Mouse (Mus musculus) midbrain, embryonic 12.5 days (tissue): Measurements from ENCODE around the gene Fastkd2. TPM values are rescaled to one million over a fixed set of nuclear protein-coding genes. Genes with fewer than 3 reads are reported as not detected.
A peak's percentile ranks its signal among the peaks of the same experiment; 100 is the strongest.

Experiments
- ATAC-seq: fragments of 200-750 bp; cut with Nextera tagmentation; 2 replicates; pipeline ENCODE4 v1.8.0; 2017; ENCODE audit warnings: low read depth, moderate TSS enrichment, moderate library complexity; ENCODE audit not compliant: low FRiP score
- H3K27ac ChIP-seq: fragments of 300-500 bp; sonication (generic); replicated peaks from 2 replicates; pipeline ENCODE4 v1.5.1; 2016; ENCODE audit warnings: mild to moderate bottlenecking
- H3K27me3 ChIP-seq: fragments of 300-500 bp; sonication (generic); 2 replicates; pipeline ENCODE4 v1.6.1; 2016; ENCODE audit warnings: mild to moderate bottlenecking
- H3K36me3 ChIP-seq: fragments of 300-500 bp; sonication (generic); 2 replicates; pipeline ENCODE4 v1.6.1; 2016
- H3K4me1 ChIP-seq: fragments of 300-500 bp; sonication (generic); 2 replicates; pipeline ENCODE4 v1.6.1; 2016
- H3K4me2 ChIP-seq: fragments of 300-500 bp; sonication (generic); replicated peaks from 2 replicates; pipeline ENCODE4 v1.6.1; 2016; ENCODE audit warnings: mild to moderate bottlenecking, moderate library complexity
- H3K4me3 ChIP-seq: fragments of 300-500 bp; sonication (generic); 2 replicates; pipeline ENCODE4 v1.5.1; 2016; ENCODE audit warnings: mild to moderate bottlenecking
- H3K9ac ChIP-seq: fragments of 300-500 bp; sonication (generic); replicated peaks from 2 replicates; pipeline ENCODE4 v1.6.1; 2016; ENCODE audit warnings: mild to moderate bottlenecking, moderate library complexity
- H3K9me3 ChIP-seq: fragments of 300-500 bp; sonication (generic); 2 replicates; pipeline ENCODE4 v1.6.1; 2016; ENCODE audit warnings: mild to moderate bottlenecking
- WGBS: fragments of 180-500 bp; shearing (Covaris S2); methylation state at CpG from one replicate; pipeline ENCODE4 v1.1.7; 2016; 5-methylcytosine and 5-hydroxymethylcytosine counted together
- polyA plus RNA-seq: library from polyadenylated mRNA; unstranded; fragments of >200 nt; fragmentation: Nextera tagmentation; extraction: Ambion mirVana; gene quantifications from 2 replicates; pipeline ENCODE4 v1.2.1, GENCODE M21; 2016

Gene Fastkd2
- polyA plus RNA-seq = 52.4 and 52.5 TPM in 2 replicates

DNA sequence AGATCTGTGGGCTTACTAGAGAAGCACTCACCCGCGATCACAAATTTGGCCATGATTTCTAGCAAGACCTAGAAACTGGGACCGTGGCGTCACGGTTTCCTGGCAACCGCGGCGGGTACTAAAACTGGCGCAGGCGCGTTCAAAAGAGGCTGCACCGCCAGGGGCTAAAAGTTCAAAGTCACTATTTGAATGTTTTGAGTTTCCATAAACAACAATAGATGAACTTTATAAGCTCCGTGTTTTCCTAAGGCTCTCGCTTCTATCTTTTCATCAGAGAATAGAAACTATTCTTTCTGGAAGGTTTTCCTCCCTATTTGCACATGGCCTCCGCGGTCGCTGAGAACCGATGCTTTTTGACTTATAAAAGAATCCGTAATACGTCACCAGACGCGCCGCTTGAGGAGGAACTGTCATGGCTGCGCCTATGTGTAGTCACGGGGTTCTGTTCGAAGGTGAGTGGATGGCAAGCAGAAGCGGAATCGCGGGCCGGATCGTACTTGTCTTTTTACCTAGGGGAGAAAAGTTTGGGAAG, at the start of gene Fastkd2, which contains the start of gene Mdh1b:
Fastkd2 (plus strand) TSS at position 375 of the 532 bp plus-strand sequence.
Mdh1b (minus strand) TSS at position 79 of the 532 bp plus-strand sequence.
- no peak within 1 kb of the TSS for H3K27ac ChIP-seq
- H3K9ac ChIP-seq = peak within 1 kb of the TSS; percentile 60
- H3K36me3 ChIP-seq = no peaks in the 10 kb centered on the region
- ATAC-seq = peak; percentile 96
- H3K27me3 ChIP-seq = peaks cover 4% of the 10 kb centered on the region
- under 1% methylated on average over 31 of the region's 31 CpGs for WGBS
- H3K4me2 ChIP-seq = peak within 1 kb of the TSS; percentile 59
- H3K4me1 ChIP-seq = peaks cover 19% of the 10 kb centered on the region
- H3K4me3 ChIP-seq = peak within 1 kb of the TSS; percentile 66
- no peaks in the 10 kb centered on the region for H3K9me3 ChIP-seq

DNA sequence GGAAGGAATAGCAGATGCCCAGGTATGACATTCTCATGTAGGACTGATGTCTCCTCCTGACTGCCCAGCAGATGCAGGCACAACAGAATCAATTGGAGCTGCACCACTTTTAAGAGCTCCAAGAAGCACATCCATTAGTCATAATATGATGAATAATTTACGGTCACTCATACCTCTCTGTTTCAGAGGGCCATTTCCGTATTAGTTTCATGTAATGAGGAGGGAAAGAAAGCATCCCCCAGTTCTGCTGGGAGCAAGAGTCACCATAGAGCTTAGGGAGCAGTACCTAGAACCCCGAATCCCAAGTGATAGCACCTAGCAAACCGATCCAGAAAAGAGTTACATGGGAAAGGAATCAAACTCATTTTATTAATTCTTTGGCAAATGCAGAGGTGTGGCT, 43.6 kb upstream of the Fastkd2 start, which contains the start of gene Dytn:
Dytn (minus strand) TSS at position 101 of the 400 bp plus-strand sequence.
- 87% methylated on average over 4 of the region's 4 CpGs for WGBS
- no peaks in the 10 kb centered on the region for H3K36me3 ChIP-seq
- H3K9ac ChIP-seq = no peak within 1 kb of the TSS
- no peaks in the 10 kb centered on the region for H3K9me3 ChIP-seq
- no peaks in the 10 kb centered on the region for H3K4me1 ChIP-seq
- no peak within 1 kb of the TSS for H3K27ac ChIP-seq
- no peaks in the 10 kb centered on the region for H3K27me3 ChIP-seq
- H3K4me2 ChIP-seq = no peak within 1 kb of the TSS
- no peak within 1 kb of the TSS for H3K4me3 ChIP-seq
- no peak for ATAC-seq

DNA sequence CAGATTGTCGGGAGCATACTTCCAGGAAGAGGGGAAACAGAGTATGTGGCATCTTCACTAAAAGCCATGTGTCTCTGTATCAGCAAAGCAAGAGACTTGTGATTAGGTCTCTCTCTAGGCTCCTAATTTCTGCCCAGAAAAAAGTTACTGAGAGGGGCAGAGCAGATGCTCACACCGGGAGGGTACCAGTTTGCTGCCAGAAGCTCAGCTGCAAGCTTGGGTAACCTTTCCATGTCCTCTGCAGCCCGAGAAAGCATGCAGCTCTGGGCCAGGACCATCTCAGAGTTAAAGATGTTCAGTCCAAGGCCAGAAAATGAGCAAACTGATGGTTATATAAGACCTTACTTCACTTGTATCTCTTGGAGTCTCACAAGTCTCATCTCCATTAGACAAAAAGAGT, 33.6 kb upstream of the Fastkd2 start:
- H3K9me3 ChIP-seq = no peaks in the 10 kb centered on the region
- no peak overlapping the region for H3K9ac ChIP-seq
- WGBS = 77% methylated on average over 3 of the region's 3 CpGs
- ATAC-seq = no peak
- no peak overlapping the region for H3K4me2 ChIP-seq
- H3K36me3 ChIP-seq = no peaks in the 10 kb centered on the region
- H3K27ac ChIP-seq = no peak overlapping the region
- no peak overlapping the region for H3K4me3 ChIP-seq
- H3K4me1 ChIP-seq = no peaks in the 10 kb centered on the region
- H3K27me3 ChIP-seq = no peaks in the 10 kb centered on the region

DNA sequence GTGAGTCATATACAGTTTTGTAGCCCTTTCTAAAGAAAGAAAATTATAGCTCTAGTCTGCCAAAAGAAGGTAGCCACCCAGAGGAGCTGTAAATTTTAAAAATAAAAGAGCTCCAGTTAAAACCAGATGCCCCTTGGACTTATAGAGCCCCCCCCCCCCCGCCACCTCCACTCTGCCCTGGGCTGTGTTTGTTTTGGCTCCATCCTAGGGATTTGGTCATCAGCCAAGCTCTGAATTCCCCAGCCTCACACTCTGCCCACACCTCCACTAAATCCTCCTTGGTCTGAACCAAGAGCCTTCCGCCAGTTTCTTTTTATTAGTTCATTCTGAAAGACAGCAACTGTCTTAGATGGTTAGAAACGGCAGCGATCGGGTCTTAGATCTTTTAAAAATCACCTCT, 24.7 kb upstream of the Fastkd2 start:
- 73% methylated on average over 5 of the region's 5 CpGs for WGBS
- Histone ChIP-seq H3K27me3 (no peaks in the 10 kb centered on the region), H3K9me3 (no peaks in the 10 kb centered on the region), H3K4me3 (no peak overlapping the region), H3K4me2 (no peak overlapping the region), H3K4me1 (no peaks in the 10 kb centered on the region), H3K36me3 (no peaks in the 10 kb centered on the region), H3K27ac (no peak overlapping the region), H3K9ac (no peak overlapping the region)
- no peak for ATAC-seq

DNA sequence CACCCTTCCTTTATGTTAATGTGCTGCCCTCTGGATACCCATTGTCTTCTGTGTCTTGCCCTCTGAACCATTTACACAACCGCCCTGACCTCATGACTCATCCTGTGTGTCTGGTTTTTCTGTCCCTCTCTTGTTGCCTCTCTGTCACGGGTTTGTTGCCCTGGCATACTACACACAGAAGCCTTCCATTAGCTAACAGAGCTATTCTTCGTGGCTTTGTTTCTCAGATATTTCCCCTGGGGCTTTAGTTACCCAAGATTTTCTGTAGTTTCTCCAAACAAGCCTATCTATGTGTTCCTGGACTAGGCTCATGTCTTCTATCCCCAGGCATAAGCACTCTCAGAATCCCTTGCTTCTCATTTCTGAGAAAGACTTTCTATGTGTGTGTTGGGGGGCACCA, 21.5 kb upstream of the Fastkd2 start:
- Histone ChIP-seq H3K4me2 (no peak overlapping the region), H3K27me3 (no peaks in the 10 kb centered on the region), H3K9me3 (no peaks in the 10 kb centered on the region), H3K4me3 (no peak overlapping the region), H3K4me1 (no peaks in the 10 kb centered on the region), H3K36me3 (no peaks in the 10 kb centered on the region), H3K9ac (no peak overlapping the region), H3K27ac (no peak overlapping the region)
- no peak for ATAC-seq
- WGBS = 71% methylated on average over 3 of the region's 3 CpGs

DNA sequence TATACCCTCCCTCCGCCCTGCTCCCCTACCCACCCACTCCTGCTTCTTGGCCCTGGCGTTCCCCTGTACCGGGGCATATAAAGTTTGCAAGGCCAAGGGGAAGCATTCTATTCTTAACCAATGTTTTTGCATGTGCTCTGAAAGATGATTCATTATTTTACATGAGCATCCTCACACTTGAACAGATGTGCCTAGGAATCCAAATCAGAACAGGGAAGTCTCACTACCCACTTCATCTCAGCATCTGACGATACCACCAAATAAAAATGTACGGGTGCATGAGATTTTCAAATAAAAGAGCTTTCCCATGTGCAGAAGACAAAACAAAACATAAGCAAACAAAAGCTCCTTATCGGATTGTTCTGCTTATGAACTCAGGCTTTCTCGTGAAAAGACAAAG, 10.3 kb upstream of the Fastkd2 start:
- 0 out of 2 replicates have a peak, but pooled peaks cover 4% of the 10 kb centered on the region for H3K27me3 ChIP-seq
- ATAC-seq = no peak

DNA sequence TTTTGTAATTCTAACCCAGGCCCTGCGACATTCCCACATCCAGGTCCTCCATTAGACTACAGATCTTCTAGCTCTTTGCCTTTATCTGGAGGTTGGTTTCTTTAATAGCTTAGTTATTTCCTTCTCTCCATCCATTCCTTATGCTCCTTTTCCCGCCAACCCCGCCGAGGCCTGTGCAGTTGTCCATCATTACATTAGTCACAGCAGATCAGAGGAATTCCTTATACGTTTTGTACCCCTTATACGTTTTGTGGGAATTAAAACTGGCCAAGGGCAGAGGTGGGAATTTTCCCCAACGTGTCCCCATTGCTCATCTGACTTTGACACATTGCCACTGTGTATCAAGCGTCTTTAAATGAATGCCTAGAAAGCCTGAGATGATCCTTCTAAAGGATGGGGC, 618 bp upstream of the Fastkd2 start:
- H3K9ac ChIP-seq = peak overlapping the region; percentile 60; the same call in 1 of the 2 replicates
- H3K4me1 ChIP-seq = peaks cover 19% of the 10 kb centered on the region
- 44% methylated on average over 8 of the region's 8 CpGs for WGBS
- no peaks in the 10 kb centered on the region for H3K9me3 ChIP-seq
- H3K27ac ChIP-seq = no peak overlapping the region
- peaks cover 4% of the 10 kb centered on the region for H3K27me3 ChIP-seq
- peak overlapping the region; percentile 66 for H3K4me3 ChIP-seq
- no peaks in the 10 kb centered on the region for H3K36me3 ChIP-seq
- peak; percentile 52 for ATAC-seq
- H3K4me2 ChIP-seq = peak overlapping the region; percentile 59

More for the DNA sequence above, 10.3 kb upstream of the Fastkd2 start:
- H3K27ac ChIP-seq = no peak overlapping the region
- H3K4me1 ChIP-seq = no peaks in the 10 kb centered on the region
- H3K9me3 ChIP-seq = no peaks in the 10 kb centered on the region
- no peaks in the 10 kb centered on the region for H3K36me3 ChIP-seq
- WGBS = 80% methylated on average over 7 of the region's 7 CpGs
- H3K4me2 ChIP-seq = no peak overlapping the region
- no peak overlapping the region for H3K9ac ChIP-seq
- no peak overlapping the region for H3K4me3 ChIP-seq

DNA sequence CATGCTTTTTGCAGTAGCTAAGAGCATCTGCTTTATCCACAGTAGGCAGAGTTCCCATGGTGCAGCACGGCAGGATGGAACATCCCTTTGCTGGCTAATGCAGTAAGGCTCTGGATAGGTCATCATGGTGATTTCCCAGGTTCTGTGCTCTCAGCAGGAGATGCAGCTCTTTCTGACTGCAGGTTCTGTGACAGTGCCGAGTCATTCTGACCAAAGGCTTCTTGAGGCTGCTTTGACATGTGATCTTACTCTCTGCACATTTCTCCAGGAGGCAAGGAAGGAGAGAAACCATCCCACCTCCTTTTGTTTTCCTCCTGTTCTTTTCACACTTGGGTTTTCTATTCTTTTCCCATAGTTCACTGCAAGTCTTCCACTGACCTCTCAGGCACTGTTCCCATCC, 25.6 kb downstream of the Fastkd2 start:
- H3K9ac ChIP-seq = no peak overlapping the region
- no peak overlapping the region for H3K4me2 ChIP-seq
- H3K4me3 ChIP-seq = no peak overlapping the region
- H3K27me3 ChIP-seq = no peaks in the 10 kb centered on the region
- H3K9me3 ChIP-seq = no peaks in the 10 kb centered on the region
- ATAC-seq = no peak
- WGBS = 53% methylated on average over 2 of the region's 2 CpGs
- H3K27ac ChIP-seq = no peak overlapping the region
- peaks cover 19% of the 10 kb centered on the region for H3K36me3 ChIP-seq
- no peaks in the 10 kb centered on the region for H3K4me1 ChIP-seq

DNA sequence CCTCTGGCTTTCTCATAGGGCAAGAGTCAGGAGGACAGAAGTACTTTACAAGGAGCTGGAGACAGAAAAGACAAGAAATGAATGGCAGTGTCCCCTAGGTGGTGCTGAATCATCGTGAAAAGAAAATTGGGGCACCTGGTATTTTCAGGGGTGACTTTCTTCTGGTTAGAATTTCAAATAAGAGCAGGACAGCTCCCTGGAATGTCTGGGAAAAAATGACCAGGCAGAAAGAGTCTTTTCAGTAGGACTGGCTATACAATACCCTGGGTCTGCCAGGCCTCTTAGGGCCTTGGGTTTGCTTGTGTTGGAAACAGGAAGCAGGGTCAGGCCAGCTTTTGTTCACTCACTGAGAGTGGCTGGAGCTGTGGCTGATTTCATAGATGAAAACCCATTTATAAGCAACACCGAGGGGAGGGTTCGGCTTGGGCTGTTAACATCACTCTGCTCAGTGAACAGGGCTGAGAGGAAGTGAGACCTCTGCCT, 32.8 kb downstream of the Fastkd2 start:
- Histone ChIP-seq H3K4me2 (no peak overlapping the region), H3K27ac (peak overlapping the region; percentile 60), H3K36me3 (no peaks in the 10 kb centered on the region), H3K27me3 (peaks cover 6% of the 10 kb centered on the region; the same call in 1 of the 2 replicates), H3K9me3 (no peaks in the 10 kb centered on the region), H3K4me1 (peaks cover 21% of the 10 kb centered on the region), H3K9ac (peak overlapping the region; percentile 15; the same call in 1 of the 2 replicates), H3K4me3 (no peak overlapping the region)
- WGBS = 13% methylated on average over 3 of the region's 3 CpGs
- ATAC-seq = peak; percentile 80

DNA sequence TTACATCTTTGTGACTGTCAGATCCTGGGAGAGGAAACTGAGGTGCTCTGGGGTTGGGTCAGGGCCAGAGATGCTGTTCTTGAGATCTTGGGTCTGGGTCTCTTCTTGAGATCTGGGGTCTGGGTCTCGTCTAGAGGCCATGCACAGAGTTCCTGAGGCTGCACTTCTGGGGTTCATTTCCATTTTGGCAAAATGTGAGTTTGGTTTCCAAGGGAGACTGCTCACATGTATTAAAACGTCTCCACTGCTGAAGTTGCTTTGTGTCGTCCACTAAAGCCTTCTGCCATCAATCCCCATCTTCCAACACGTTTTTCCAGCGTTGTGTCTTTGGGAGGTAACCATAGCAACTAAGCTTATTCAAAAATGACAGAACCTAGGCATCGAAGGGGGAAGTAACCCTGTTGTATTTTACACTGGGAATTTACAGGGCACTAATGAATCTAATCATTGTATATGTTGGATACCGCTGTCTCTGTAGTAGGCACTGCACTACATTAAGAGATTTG, 33.5 kb downstream of the Fastkd2 start:
- H3K4me3 ChIP-seq = no peak overlapping the region
- 13% methylated on average over 7 of the region's 7 CpGs for WGBS
- peak; percentile 71 for ATAC-seq
- H3K27me3 ChIP-seq = peaks cover 8% of the 10 kb centered on the region; the same call in 1 of the 2 replicates
- no peaks in the 10 kb centered on the region for H3K36me3 ChIP-seq
- H3K27ac ChIP-seq = peak overlapping the region; percentile 60
- peaks cover 21% of the 10 kb centered on the region for H3K4me1 ChIP-seq
- peak overlapping the region; percentile 13; the same call in 1 of the 2 replicates for H3K4me2 ChIP-seq
- H3K9me3 ChIP-seq = no peaks in the 10 kb centered on the region
- H3K9ac ChIP-seq = 0 out of 2 replicates have a peak overlapping the region, but pooled peaks have one; percentile 15

DNA sequence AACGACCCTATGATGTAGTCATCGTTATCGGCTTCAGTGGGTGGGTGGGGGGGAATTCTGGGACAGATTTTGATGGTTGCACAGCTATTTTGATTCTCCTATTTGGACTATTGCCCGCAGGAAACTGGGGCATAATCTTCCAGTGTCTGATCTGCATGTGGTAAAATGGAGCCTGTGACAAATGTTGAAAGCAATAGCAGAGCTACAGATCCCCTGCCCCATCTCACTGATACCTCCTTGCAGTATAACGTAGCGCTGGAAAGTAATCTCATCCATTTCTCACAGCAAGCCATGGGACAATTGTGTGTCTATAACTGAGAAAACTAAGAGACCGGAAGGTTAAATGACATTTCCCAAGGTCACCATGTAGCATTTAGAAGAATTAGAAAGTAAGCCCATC, 34.0 kb downstream of the Fastkd2 start:
- peak overlapping the region; percentile 13; the same call in 1 of the 2 replicates for H3K4me2 ChIP-seq
- peaks cover 21% of the 10 kb centered on the region for H3K4me1 ChIP-seq
- no peaks in the 10 kb centered on the region for H3K36me3 ChIP-seq
- no peaks in the 10 kb centered on the region for H3K9me3 ChIP-seq
- peaks cover 8% of the 10 kb centered on the region; the same call in 1 of the 2 replicates for H3K27me3 ChIP-seq
- H3K27ac ChIP-seq = peak overlapping the region; percentile 60
- 50% methylated on average over 7 of the region's 7 CpGs for WGBS
- no peak overlapping the region for H3K9ac ChIP-seq
- no peak overlapping the region for H3K4me3 ChIP-seq
- 0 out of 2 replicates have a peak, but pooled peaks have one; percentile 24 for ATAC-seq

DNA sequence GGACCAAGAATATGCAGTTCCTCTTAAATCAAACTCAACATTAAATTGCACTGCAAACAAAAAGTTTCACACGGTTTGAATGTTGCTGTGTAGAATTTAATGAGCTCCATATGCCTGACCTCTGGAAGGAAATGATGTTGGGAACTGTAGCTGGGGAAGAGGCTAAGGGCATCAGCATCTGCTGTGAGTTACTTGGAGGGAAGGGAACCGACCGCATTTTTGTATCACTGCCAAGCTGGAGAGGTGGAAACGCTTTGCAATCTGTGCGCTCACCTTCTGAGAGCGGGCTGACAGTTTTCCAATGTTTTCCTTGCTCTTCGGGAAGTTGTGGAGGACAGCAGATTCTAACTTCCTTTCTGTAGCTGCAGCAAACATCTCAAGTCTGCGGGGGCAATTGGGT, 37.7 kb downstream of the Fastkd2 start:
- H3K4me1 ChIP-seq = peaks cover 20% of the 10 kb centered on the region

More for the DNA sequence above, 37.7 kb downstream of the Fastkd2 start:
- no peaks in the 10 kb centered on the region for H3K9me3 ChIP-seq
- H3K4me3 ChIP-seq = no peak overlapping the region
- no peak overlapping the region for H3K4me2 ChIP-seq
- H3K27ac ChIP-seq = no peak overlapping the region
- ATAC-seq = no peak
- 78% methylated on average over 8 of the region's 8 CpGs for WGBS
- no peak overlapping the region for H3K9ac ChIP-seq
- peaks cover 8% of the 10 kb centered on the region; the same call in 1 of the 2 replicates for H3K27me3 ChIP-seq
- H3K36me3 ChIP-seq = no peaks in the 10 kb centered on the region
